Mouse (Mus musculus): Measurements from ENCODE around the gene Bsn. TPM values are rescaled to one million over a fixed set of nuclear protein-coding genes. Genes with fewer than 3 reads are reported as not detected.

The Bsn gene
- polyA plus RNA-seq, 1 experiment from 2014 or later: 2.9 TPM

DNA sequence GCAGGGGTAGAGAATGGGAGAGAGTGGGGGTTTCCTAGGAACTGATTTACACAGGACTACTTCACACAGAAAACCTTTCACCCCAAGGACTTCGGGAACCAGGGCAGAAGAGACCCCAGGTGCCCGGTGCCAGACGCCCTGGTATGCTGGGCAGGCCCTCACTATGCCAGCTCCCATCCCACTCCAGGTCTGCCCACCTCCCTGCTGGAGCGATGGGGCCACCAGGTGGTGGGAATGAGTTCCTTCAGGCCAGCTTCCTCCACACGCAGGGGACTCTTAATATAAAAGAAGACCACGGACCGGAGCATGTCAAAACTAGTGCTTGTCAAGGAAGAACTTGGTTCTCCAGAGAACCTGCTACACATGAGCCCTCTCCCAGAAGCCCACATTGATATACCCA is 123.0 kb downstream of the Bsn start:
- no peak overlapping the region for H3K9ac ChIP-seq (ENCODE audit: low read length)
- H3K27me3 ChIP-seq (ENCODE audit: control insufficient read depth, insufficient read depth, low read length): no peaks in the 10 kb centered on the region
- peaks cover 13% of the 10 kb centered on the region for H3K36me3 ChIP-seq (ENCODE audit: control insufficient read depth, insufficient read depth, low read length)
- no peaks in the 10 kb centered on the region for H3K9me3 ChIP-seq (replicated peaks; ENCODE audit: control insufficient read depth, low read length)
- H3K27ac ChIP-seq (ENCODE audit: low read length): no peak overlapping the region
- no peak for ATAC-seq (ENCODE audit: insufficient read depth, low FRiP score)
- no peak overlapping the region for H3K4me3 ChIP-seq (replicated peaks; ENCODE audit: low read length)
- H3K4me2 ChIP-seq (ENCODE audit: low read depth, low read length): no peak overlapping the region
- WGBS: 78% methylated on average over 7 of the region's 7 CpGs
- no peaks in the 10 kb centered on the region for H3K4me1 ChIP-seq (ENCODE audit: control insufficient read depth, insufficient read depth, low read length)

DNA sequence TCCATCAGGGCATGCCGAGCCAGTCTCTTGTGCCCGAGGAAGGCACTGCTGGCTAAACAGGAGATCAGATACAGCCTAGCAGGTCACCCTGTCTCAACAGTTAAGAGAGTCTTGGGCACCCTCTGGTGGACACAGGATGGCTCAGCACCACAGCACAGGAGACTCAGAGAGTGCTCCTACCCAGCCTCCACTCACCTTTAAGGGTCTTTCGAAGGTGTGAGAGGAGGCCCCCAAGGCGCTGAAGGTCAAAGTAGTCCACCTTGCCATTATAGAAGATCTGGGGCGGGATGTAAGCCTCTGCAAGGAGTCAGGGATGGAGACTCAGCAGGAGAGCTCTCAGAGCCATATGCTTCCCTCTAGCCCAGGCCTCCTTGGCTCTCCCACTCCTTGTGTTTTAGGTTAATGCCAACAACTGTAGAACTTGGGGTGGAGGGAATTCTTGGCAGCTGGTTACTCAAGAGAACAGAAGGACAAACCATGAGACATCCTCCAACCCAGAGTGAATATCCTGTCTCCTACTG is 124.6 kb downstream of the Bsn start:
- peaks cover 4% of the 10 kb centered on the region for H3K36me3 ChIP-seq (ENCODE audit: control insufficient read depth, insufficient read depth, low read length)
- peak; percentile 45; the same call in 1 of the 2 replicates for ATAC-seq (ENCODE audit: insufficient read depth, low FRiP score)
- no peaks in the 10 kb centered on the region for H3K9me3 ChIP-seq (replicated peaks; ENCODE audit: control insufficient read depth, low read length)
- H3K4me1 ChIP-seq (ENCODE audit: control insufficient read depth, insufficient read depth, low read length): no peaks in the 10 kb centered on the region
- 33% methylated on average over 5 of the region's 5 CpGs for WGBS
- H3K4me3 ChIP-seq (replicated peaks; ENCODE audit: low read length): no peak overlapping the region
- no peak overlapping the region for H3K9ac ChIP-seq (ENCODE audit: low read length)
- no peak overlapping the region for H3K4me2 ChIP-seq (ENCODE audit: low read depth, low read length)
- no peak overlapping the region for H3K27ac ChIP-seq (ENCODE audit: low read length)
- H3K27me3 ChIP-seq (ENCODE audit: control insufficient read depth, insufficient read depth, low read length): no peaks in the 10 kb centered on the region

DNA sequence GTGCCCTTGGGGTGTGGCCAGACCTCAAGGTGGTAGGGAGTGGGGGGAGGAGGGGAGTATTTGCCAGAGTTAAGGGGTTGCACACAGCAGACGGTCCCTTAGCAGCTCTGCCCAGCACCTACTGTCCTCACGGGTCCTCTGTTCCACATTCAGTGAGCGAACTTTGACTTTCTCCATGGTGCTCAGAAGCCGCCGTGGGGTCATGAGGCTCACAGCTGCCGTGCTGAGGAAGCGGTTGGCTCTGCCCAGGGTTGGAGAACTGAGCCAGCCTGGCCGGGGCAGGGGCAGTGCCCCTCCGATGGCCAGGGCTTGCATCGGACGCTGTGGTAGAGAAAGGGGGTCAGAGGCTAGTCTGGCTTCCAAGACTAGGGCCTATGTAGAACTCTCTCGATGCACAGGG is 126.8 kb downstream of the Bsn start:
- Histone ChIP-seq H3K36me3 (ENCODE audit: control insufficient read depth, insufficient read depth, low read length) (peaks cover 9% of the 10 kb centered on the region), H3K9me3 (replicated peaks; ENCODE audit: control insufficient read depth, low read length) (no peaks in the 10 kb centered on the region)

DNA sequence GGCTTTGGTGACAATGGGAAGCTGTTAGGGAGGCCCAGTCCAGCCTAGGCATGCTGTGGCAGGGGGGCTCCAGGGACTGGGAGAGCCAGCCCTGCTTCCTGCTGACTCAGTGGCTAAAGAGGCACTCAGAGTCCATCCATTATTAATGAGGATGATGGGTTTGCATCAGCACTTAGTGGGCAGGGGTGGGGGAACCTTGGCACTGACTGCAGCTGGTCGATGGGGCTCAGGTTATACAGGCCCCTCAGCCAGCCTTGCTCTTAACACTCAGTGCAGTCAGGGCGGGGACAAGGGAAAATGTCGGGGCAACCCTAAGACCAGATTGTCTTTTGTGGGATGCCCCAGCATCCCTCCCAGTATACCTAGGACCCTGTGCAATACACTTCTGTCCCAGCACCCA is 128.0 kb downstream of the Bsn start:
- no peak overlapping the region for H3K9ac ChIP-seq (ENCODE audit: low read length)
- 90% methylated on average over 3 of the region's 3 CpGs for whole genome bisulfite sequencing

More for the DNA sequence above, 126.8 kb downstream of the Bsn start:
- no peaks in the 10 kb centered on the region for H3K27me3 ChIP-seq (ENCODE audit: control insufficient read depth, insufficient read depth, low read length)
- H3K27ac ChIP-seq (ENCODE audit: low read length): no peak overlapping the region
- H3K4me2 ChIP-seq (ENCODE audit: low read depth, low read length): no peak overlapping the region
- ATAC-seq (ENCODE audit: insufficient read depth, low FRiP score): no peak
- 78% methylated on average over 12 of the region's 12 CpGs for WGBS
- H3K4me1 ChIP-seq (ENCODE audit: control insufficient read depth, insufficient read depth, low read length): no peaks in the 10 kb centered on the region
- H3K4me3 ChIP-seq (replicated peaks; ENCODE audit: low read length): no peak overlapping the region
- 0 out of 2 replicates have a peak overlapping the region, but pooled peaks have one; percentile 29 for H3K9ac ChIP-seq (ENCODE audit: low read length)

DNA sequence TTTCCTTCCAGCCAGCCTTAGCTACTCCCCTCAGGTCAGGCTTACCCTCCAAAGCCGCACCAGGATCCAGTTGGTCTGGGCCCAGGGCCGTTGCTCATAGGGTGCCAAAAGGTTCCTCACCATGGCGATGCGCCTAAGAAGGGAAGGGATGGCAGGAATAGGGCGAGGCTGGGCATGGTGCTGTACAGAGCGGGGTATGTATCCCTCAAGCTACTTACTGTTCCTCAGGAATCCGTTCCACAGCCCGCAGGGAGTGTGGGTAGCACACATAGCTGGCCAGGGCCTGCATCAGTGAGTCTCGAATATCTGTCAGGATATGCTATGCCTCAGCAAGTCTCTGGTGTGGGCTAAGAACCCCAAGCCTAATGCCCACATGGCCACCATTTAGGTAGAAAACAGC is 131.9 kb downstream of the Bsn start:
- H3K27me3 ChIP-seq (ENCODE audit: control insufficient read depth, insufficient read depth, low read length): no peaks in the 10 kb centered on the region
- no peak overlapping the region for H3K27ac ChIP-seq (ENCODE audit: low read length)
- no peaks in the 10 kb centered on the region for H3K9me3 ChIP-seq (replicated peaks; ENCODE audit: control insufficient read depth, low read length)
- peaks cover 14% of the 10 kb centered on the region for H3K36me3 ChIP-seq (ENCODE audit: control insufficient read depth, insufficient read depth, low read length)
- no peak overlapping the region for H3K9ac ChIP-seq (ENCODE audit: low read length)
- H3K4me1 ChIP-seq (ENCODE audit: control insufficient read depth, insufficient read depth, low read length): peaks cover 3% of the 10 kb centered on the region
- no peak for ATAC-seq (ENCODE audit: insufficient read depth, low FRiP score)
- 94% methylated on average over 9 of the region's 9 CpGs for WGBS
- no peak overlapping the region for H3K4me2 ChIP-seq (ENCODE audit: low read depth, low read length)
- no peak overlapping the region for H3K4me3 ChIP-seq (replicated peaks; ENCODE audit: low read length)

More for the DNA sequence above, 128.0 kb downstream of the Bsn start:
- Histone ChIP-seq H3K4me1 (ENCODE audit: control insufficient read depth, insufficient read depth, low read length) (no peaks in the 10 kb centered on the region), H3K4me2 (ENCODE audit: low read depth, low read length) (no peak overlapping the region), H3K36me3 (ENCODE audit: control insufficient read depth, insufficient read depth, low read length) (peaks cover 9% of the 10 kb centered on the region), H3K9me3 (replicated peaks; ENCODE audit: control insufficient read depth, low read length) (no peaks in the 10 kb centered on the region), H3K27ac (ENCODE audit: low read length) (no peak overlapping the region), H3K4me3 (replicated peaks; ENCODE audit: low read length) (no peak overlapping the region), H3K27me3 (ENCODE audit: control insufficient read depth, insufficient read depth, low read length) (no peaks in the 10 kb centered on the region)
- no peak for ATAC-seq (ENCODE audit: insufficient read depth, low FRiP score)

DNA sequence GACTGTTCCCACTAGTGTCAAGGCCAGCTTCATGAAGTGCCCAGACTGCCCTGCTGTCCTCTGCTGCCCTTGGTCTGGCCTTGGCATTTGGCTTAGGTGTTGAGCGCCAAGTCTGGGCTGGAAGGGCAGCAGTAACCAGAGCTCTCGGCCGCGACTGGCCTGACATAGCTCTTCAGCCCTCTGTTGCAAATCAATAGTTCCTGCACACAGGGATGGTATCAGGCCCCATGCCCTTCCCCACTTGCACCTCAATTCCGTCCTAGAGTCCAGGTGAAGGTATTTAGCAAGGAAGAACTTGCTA is 133.0 kb downstream of the Bsn start:
- ATAC-seq (ENCODE audit: insufficient read depth, low FRiP score): no peak
- no peak overlapping the region for H3K4me3 ChIP-seq (replicated peaks; ENCODE audit: low read length)
- H3K27me3 ChIP-seq (ENCODE audit: control insufficient read depth, insufficient read depth, low read length): no peaks in the 10 kb centered on the region
- H3K36me3 ChIP-seq (ENCODE audit: control insufficient read depth, insufficient read depth, low read length): peaks cover 14% of the 10 kb centered on the region
- peaks cover 12% of the 10 kb centered on the region for H3K4me1 ChIP-seq (ENCODE audit: control insufficient read depth, insufficient read depth, low read length)
- H3K27ac ChIP-seq (ENCODE audit: low read length): no peak overlapping the region
- H3K4me2 ChIP-seq (ENCODE audit: low read depth, low read length): no peak overlapping the region
- no peaks in the 10 kb centered on the region for H3K9me3 ChIP-seq (replicated peaks; ENCODE audit: control insufficient read depth, low read length)
- H3K9ac ChIP-seq (ENCODE audit: low read length): no peak overlapping the region
- WGBS: 89% methylated on average over 5 of the region's 5 CpGs

DNA sequence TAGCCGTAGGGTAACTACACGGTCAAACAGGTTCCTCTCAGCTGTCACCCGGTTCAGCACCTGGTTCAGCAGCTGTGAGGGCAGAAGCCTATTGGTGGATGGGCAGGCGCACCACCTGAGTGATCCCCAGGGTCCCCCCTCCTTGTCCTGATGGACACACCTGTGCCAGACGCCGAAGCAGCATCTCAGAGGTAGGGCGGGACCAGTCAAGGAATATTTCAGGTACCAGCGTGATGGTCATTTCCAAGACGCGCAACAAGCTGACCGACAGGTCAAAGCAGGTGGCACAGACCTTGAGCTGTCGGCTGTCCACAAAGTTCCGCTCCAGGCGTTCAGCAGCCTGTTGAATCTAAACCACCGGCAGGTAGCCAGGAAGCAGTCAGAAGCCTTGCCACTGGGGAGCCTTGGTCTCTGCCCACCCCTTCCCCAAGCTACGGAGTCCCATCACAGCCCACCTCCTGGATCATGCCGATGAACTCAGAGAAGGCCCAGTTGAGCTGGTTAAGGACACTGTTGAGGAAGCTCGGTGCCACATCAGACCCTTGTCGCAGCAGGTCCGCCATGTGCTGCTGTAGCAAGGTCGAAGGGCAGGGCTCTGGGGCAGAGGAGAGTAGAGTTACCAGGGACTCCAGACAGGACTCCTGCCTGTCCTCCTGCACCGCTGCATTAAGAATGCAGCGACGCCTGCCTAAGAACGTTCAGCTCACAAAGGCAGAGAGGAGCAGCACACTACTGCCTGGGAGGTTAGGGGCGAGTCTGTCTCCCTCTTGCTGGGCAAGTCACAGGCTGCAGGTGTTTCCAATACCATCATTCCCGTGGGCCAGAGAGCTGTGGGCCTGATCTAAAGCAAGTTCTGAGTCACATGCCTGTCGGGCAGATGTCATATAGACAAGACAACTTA is 133.6 kb downstream of the Bsn start:
- Histone ChIP-seq H3K27ac (ENCODE audit: low read length) (no peak overlapping the region), H3K4me3 (replicated peaks; ENCODE audit: low read length) (no peak overlapping the region), H3K4me1 (ENCODE audit: control insufficient read depth, insufficient read depth, low read length) (peaks cover 12% of the 10 kb centered on the region), H3K9me3 (replicated peaks; ENCODE audit: control insufficient read depth, low read length) (no peaks in the 10 kb centered on the region), H3K36me3 (ENCODE audit: control insufficient read depth, insufficient read depth, low read length) (peaks cover 16% of the 10 kb centered on the region), H3K27me3 (ENCODE audit: control insufficient read depth, insufficient read depth, low read length) (no peaks in the 10 kb centered on the region), H3K9ac (ENCODE audit: low read length) (no peak overlapping the region), H3K4me2 (ENCODE audit: low read depth, low read length) (no peak overlapping the region)
- no peak for ATAC-seq (ENCODE audit: insufficient read depth, low FRiP score)
- 81% methylated on average over 28 of the region's 28 CpGs for WGBS

DNA sequence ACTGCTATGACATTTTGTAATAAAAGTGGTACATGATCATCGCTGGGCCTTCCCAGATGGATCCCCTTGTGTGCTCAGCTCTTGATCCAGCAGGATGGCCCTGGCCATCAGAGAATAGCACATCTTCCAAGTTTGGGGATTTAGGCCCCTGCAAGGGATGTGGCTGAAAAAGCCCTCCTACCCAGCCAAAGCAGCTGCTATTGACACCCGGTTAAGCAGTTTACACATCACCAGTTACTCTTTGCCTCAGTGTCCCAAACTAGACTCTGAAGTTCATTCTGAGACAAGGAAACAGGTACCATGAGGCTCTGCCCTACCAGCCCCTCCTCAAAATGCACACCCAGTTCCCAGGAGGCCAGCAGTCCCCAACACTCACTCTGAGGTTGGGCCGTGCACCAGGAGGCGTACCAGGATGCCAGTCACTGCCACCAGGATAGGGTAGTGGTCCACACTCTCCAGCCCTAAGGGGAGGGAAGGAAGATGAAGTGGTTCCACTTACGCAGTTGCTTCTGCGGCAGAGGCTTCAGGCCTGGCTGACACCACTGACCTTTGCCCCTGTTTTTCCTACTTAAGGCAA is 134.4 kb downstream of the Bsn start:
- H3K9ac ChIP-seq (ENCODE audit: low read length): no peak overlapping the region
- H3K4me2 ChIP-seq (ENCODE audit: low read depth, low read length): no peak overlapping the region
- peaks cover 24% of the 10 kb centered on the region for H3K36me3 ChIP-seq (ENCODE audit: control insufficient read depth, insufficient read depth, low read length)
- H3K4me1 ChIP-seq (ENCODE audit: control insufficient read depth, insufficient read depth, low read length): peaks cover 12% of the 10 kb centered on the region
- H3K27ac ChIP-seq (ENCODE audit: low read length): no peak overlapping the region
- no peaks in the 10 kb centered on the region for H3K9me3 ChIP-seq (replicated peaks; ENCODE audit: control insufficient read depth, low read length)
- no peaks in the 10 kb centered on the region for H3K27me3 ChIP-seq (ENCODE audit: control insufficient read depth, insufficient read depth, low read length)
- H3K4me3 ChIP-seq (replicated peaks; ENCODE audit: low read length): no peak overlapping the region
- no peak for ATAC-seq (ENCODE audit: insufficient read depth, low FRiP score)
- WGBS: 83% methylated on average over 6 of the region's 6 CpGs

DNA sequence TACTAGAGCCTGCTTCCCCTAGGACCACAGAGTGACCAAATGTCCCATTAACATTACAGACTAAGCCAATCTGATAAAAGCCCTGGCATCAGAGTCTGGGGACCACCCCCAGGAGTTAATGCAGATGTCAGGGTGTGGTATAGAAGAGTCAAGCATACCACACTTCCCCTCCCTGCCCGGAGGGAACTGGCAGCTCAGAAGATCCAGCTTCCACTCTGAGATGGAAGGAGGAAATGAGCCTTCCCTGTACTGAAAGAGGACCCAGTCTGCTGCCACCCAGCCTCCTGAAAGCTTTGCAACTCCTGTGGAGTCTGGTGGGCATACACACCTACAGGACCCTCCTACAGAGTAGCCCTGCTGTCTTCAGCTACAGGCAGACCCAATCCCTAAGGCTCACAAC is 135.1 kb downstream of the Bsn start:
- WGBS: 74% methylated on average over 1 of the region's 1 CpGs
- peaks cover 24% of the 10 kb centered on the region for H3K36me3 ChIP-seq (ENCODE audit: control insufficient read depth, insufficient read depth, low read length)
- no peak for ATAC-seq (ENCODE audit: insufficient read depth, low FRiP score)

More for the DNA sequence above, 135.1 kb downstream of the Bsn start:
- Histone ChIP-seq H3K4me1 (ENCODE audit: control insufficient read depth, insufficient read depth, low read length) (peaks cover 15% of the 10 kb centered on the region), H3K27me3 (ENCODE audit: control insufficient read depth, insufficient read depth, low read length) (no peaks in the 10 kb centered on the region), H3K27ac (ENCODE audit: low read length) (no peak overlapping the region), H3K4me3 (replicated peaks; ENCODE audit: low read length) (no peak overlapping the region), H3K4me2 (ENCODE audit: low read depth, low read length) (no peak overlapping the region), H3K9me3 (replicated peaks; ENCODE audit: control insufficient read depth, low read length) (no peaks in the 10 kb centered on the region), H3K9ac (ENCODE audit: low read length) (0 out of 2 replicates have a peak overlapping the region, but pooled peaks have one; percentile 38)

All from stomach, embryonic 16.5 days (tissue).